Mouse (Mus musculus): ENCODE measurements at regions not wholly inside any gene's neighbourhood (a gene's known extent, or its start where the extent isn't known, plus 50 kb on each side); places are given as distances from the start of the nearest gene placed in this dataset.
"Not testable (repeated sequence)": the region's sequence is repeated elsewhere in the genome, so short reads cannot be mapped to it uniquely, and the experiment has no call there.

DNA sequence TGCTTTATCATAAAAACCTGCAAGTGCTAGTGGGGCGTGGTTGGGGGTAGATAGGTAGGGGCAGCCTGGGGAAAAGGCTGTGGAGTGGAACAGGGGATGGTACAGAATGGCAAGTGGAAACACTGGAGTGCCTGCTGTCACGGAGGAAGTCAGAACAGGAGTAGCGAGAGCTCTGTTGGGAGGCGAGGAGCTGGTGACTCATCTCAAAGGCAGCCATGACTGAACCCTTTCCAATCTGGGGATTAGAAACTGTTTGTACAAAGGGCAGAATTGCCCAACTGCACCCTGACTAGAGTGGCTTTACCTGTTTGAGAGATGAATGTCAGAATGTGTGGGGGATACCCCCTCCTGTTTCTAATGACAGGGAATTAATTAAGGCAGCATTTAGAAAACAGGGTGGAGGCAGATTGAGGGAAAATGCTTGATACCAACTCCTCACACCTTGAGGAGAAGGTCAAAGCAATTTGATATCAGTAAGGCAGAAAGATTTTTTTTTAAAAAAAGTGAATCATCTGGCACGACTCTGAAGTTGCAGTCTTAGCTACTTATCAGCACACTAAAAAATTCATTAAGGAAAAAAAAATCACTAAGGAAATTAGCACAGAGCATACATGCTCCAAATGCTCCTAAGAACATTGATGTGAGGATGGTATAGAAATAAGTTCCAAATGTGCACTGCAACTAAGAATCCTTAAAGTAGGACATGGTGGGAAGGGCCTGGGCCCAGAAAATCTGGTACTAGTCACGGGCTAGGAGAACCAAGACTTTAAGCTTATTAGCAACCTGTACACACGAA lies 54.7 kb upstream of the Usp25 start:
- no peaks in the 10 kb centered on the region for H3K4me1 ChIP-seq (replicated peaks; ENCODE audit: low read depth, low read length)
- H3K36me3 ChIP-seq (ENCODE audit: insufficient read depth, low read length): no peaks in the 10 kb centered on the region
- H3K9me3 ChIP-seq (ENCODE audit: low read length): no peaks in the 10 kb centered on the region
- no peaks in the 10 kb centered on the region for H3K27me3 ChIP-seq (ENCODE audit: insufficient read depth, low read length)
- no peak overlapping the region for H3K4me3 ChIP-seq (replicated peaks; ENCODE audit: low read length)
- TF ChIP-seq NANOG (IDR thresholded peaks at IDR 0.05; ENCODE audit: borderline replicate concordance, low read length) (no peak), POU5F1 (IDR thresholded peaks at IDR 0.05; ENCODE audit: borderline replicate concordance, low read length) (no peak), CTCF (conservative IDR thresholded peaks at IDR 0.05; ENCODE audit: low read length) (no peak)

DNA sequence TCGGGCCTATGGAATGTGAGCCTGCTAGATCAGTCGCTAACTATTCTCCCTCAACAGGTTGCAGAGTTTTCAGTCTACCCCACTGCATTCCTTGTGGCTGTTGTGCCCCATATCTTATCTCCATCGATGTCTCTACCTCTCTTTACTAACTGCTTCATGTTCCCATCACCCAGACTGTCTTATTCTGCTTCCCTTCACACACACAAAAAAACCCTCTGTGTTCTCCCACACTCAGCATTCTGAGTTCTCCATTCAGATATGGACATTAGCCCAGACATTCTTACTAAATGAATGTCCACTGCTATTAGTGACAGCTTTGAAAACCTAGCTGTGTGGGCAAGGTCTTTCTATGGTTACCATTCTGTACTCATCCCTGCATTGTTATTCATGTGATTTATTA lies 56.0 kb upstream of the Usp25 start:
- TF ChIP-seq CTCF (conservative IDR thresholded peaks at IDR 0.05; ENCODE audit: low read length) (no peak), POU5F1 (IDR thresholded peaks at IDR 0.05; ENCODE audit: borderline replicate concordance, low read length) (no peak), NANOG (IDR thresholded peaks at IDR 0.05; ENCODE audit: borderline replicate concordance, low read length) (no peak)
- no peak overlapping the region for H3K4me3 ChIP-seq (replicated peaks; ENCODE audit: low read length)
- H3K27me3 ChIP-seq (ENCODE audit: insufficient read depth, low read length): no peaks in the 10 kb centered on the region
- H3K36me3 ChIP-seq (ENCODE audit: insufficient read depth, low read length): no peaks in the 10 kb centered on the region
- no peaks in the 10 kb centered on the region for H3K9me3 ChIP-seq (ENCODE audit: low read length)
- no peaks in the 10 kb centered on the region for H3K4me1 ChIP-seq (replicated peaks; ENCODE audit: low read depth, low read length)

DNA sequence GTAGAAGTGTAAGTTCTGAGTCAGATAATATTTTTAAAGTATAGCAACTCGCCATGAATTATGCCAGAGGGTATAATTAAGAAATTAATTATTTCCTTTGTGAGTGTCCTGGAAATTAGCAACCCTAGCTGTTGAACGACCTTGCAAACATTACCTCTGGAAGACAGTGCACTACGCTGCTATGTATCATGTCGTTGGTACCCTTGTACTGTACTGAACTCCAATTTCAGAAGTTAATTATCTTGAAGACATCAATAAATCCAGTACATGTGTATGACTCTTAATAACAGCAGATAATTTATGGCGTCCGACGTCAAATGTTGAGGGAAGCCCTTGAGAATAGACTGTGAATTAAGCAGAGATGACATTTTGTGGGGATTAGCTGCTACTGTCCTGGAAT lies 56.4 kb upstream of the Usp25 start:
- Histone ChIP-seq H3K27me3 (ENCODE audit: insufficient read depth, low read length) (no peaks in the 10 kb centered on the region), H3K36me3 (ENCODE audit: insufficient read depth, low read length) (no peaks in the 10 kb centered on the region), H3K9me3 (ENCODE audit: low read length) (no peaks in the 10 kb centered on the region), H3K4me3 (replicated peaks; ENCODE audit: low read length) (no peak overlapping the region), H3K4me1 (replicated peaks; ENCODE audit: low read depth, low read length) (no peaks in the 10 kb centered on the region)
- TF ChIP-seq CTCF (conservative IDR thresholded peaks at IDR 0.05; ENCODE audit: low read length): no peak
- no peak for TF ChIP-seq NANOG (IDR thresholded peaks at IDR 0.05; ENCODE audit: borderline replicate concordance, low read length)
- no peak for TF ChIP-seq POU5F1 (IDR thresholded peaks at IDR 0.05; ENCODE audit: borderline replicate concordance, low read length)

DNA sequence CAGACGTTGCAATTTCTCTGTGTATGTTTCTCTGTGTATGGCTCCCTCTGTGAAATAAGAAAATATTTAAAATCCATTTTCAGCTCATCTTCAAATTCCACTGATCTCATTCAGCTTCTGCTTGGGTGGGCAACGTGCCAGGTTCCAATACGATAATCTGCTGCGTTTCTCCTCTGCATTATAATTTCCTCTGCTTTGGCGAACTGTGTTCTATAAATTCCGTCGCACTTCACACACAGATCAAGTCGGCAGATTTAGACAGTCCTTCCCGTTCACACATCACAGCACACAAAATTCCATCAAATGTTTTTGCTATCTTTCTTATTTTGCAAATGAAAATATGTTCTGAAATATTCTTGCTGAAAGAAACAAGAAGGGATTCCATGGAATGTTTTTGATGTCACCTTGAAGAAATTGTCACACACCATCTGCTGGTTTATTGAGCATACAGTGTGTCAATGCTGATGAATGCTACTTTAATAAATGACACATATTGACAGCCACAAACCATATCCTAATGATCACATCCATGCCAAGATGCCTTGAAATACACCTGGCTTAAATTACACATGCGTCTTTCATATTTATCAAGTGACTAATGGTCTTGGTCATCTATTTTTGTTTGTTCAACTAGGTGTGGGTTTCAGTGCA lies 62.5 kb upstream of the Usp25 start:
- Histone ChIP-seq H3K4me3 (replicated peaks; ENCODE audit: low read length) (no peak overlapping the region), H3K27me3 (ENCODE audit: insufficient read depth, low read length) (no peaks in the 10 kb centered on the region), H3K9me3 (ENCODE audit: low read length) (no peaks in the 10 kb centered on the region), H3K36me3 (ENCODE audit: insufficient read depth, low read length) (no peaks in the 10 kb centered on the region), H3K4me1 (replicated peaks; ENCODE audit: low read depth, low read length) (no peaks in the 10 kb centered on the region)
- no peak for TF ChIP-seq NANOG (IDR thresholded peaks at IDR 0.05; ENCODE audit: borderline replicate concordance, low read length)
- TF ChIP-seq CTCF (conservative IDR thresholded peaks at IDR 0.05; ENCODE audit: low read length): no peak
- no peak for TF ChIP-seq POU5F1 (IDR thresholded peaks at IDR 0.05; ENCODE audit: borderline replicate concordance, low read length)

DNA sequence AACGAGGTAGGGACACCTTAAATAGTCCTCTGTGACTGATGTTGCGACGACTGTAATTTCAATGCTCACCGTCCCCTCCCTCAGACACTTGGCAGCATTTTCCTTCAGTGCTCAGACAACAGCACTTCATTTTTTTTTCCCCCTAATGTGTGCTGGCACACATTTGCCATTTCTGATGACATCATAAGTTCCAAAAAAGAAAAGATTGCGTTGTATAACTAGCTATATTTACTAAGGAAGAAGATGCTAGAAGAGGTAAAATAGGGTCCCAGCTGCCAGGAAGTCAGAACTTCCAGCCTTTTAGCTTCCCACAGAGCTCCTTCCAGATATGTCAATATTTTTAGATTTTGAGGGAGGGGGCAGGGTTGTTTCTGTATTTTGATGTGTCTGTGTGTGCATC lies 66.5 kb upstream of the Usp25 start:
- Histone ChIP-seq H3K36me3 (ENCODE audit: insufficient read depth, low read length) (no peaks in the 10 kb centered on the region), H3K4me3 (replicated peaks; ENCODE audit: low read length) (no peak overlapping the region), H3K9me3 (ENCODE audit: low read length) (no peaks in the 10 kb centered on the region), H3K4me1 (replicated peaks; ENCODE audit: low read depth, low read length) (no peaks in the 10 kb centered on the region), H3K27me3 (ENCODE audit: insufficient read depth, low read length) (no peaks in the 10 kb centered on the region)
- TF ChIP-seq CTCF (conservative IDR thresholded peaks at IDR 0.05; ENCODE audit: low read length) (no peak), POU5F1 (IDR thresholded peaks at IDR 0.05; ENCODE audit: borderline replicate concordance, low read length) (no peak), NANOG (IDR thresholded peaks at IDR 0.05; ENCODE audit: borderline replicate concordance, low read length) (no peak)

DNA sequence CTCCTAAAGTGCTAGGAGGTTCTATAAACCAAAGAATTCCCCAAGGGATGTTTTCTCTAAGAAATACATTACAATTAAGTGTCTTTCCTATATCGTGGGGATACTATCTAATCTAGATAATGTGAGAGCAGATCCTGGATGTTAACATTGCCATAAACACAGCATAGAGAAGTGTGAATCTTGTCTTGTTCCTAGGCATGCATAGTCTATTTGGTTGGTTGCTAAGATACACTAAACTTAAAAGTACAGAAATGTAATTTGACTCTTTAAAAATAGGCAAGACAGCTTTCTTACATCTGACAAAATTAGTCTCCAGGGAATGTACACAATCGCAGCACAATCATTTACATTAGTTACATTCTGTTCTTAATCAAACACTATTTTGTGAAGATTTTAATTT lies 75.4 kb upstream of the Usp25 start:
- no peaks in the 10 kb centered on the region for H3K27me3 ChIP-seq (ENCODE audit: insufficient read depth, low read length)
- no peaks in the 10 kb centered on the region for H3K36me3 ChIP-seq (ENCODE audit: insufficient read depth, low read length)
- H3K9me3 ChIP-seq (ENCODE audit: low read length): no peaks in the 10 kb centered on the region
- no peak for TF ChIP-seq POU5F1 (IDR thresholded peaks at IDR 0.05; ENCODE audit: borderline replicate concordance, low read length)
- no peak for TF ChIP-seq CTCF (conservative IDR thresholded peaks at IDR 0.05; ENCODE audit: low read length)
- H3K4me3 ChIP-seq (replicated peaks; ENCODE audit: low read length): no peak overlapping the region
- H3K4me1 ChIP-seq (replicated peaks; ENCODE audit: low read depth, low read length): no peaks in the 10 kb centered on the region

DNA sequence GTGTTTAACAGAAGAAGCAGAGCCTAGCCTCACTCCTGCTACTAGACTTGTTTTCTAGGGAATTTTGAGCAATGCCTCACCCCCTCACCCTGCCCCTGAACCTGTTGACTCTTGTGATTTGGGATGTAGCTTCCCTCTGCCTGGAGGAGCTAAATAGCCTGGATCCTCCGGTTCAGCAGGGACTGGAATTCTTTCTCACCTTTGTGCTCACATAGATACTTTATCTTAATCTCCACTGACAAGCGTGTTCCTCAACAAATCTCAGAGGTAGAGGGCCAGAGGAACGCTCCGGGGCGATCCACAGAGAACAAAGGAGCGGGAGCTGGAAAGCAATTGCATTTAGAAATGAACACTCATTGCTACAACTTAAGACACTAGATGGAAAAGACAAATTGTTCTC lies 85.6 kb upstream of the Usp25 start:
- Histone ChIP-seq H3K27me3 (ENCODE audit: insufficient read depth, low read length) (no peaks in the 10 kb centered on the region), H3K36me3 (ENCODE audit: insufficient read depth, low read length) (no peaks in the 10 kb centered on the region), H3K4me1 (replicated peaks; ENCODE audit: low read depth, low read length) (no peaks in the 10 kb centered on the region), H3K4me3 (replicated peaks; ENCODE audit: low read length) (no peak overlapping the region), H3K9me3 (ENCODE audit: low read length) (no peaks in the 10 kb centered on the region)
- TF ChIP-seq CTCF (conservative IDR thresholded peaks at IDR 0.05; ENCODE audit: low read length): no peak
- no peak for TF ChIP-seq NANOG (IDR thresholded peaks at IDR 0.05; ENCODE audit: borderline replicate concordance, low read length)
- TF ChIP-seq POU5F1 (IDR thresholded peaks at IDR 0.05; ENCODE audit: borderline replicate concordance, low read length): no peak

DNA sequence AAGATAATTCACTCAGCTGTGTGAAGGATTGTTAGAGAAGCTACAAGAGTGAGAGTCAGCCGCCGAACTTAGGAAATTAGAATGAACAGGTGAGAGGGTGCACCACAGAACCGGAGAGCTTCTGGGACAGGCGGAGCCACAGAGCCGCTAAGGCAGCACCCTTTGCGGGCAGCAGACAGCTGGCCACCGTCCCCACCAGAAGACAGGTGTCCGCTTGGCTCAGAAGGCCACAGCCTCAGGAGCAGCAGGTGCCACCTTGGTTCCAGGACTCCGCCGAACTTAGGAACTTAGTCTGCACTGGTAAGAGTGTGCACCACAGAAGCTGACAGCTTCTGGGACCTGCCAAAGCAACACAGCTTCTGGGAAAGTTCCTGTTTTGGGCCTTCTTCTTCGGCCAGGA lies 93.4 kb upstream of the Usp25 start:
- not testable (repeated sequence) for H3K36me3 ChIP-seq (ENCODE audit: insufficient read depth, low read length); H3K4me1 ChIP-seq (replicated peaks; ENCODE audit: low read depth, low read length); H3K4me3 ChIP-seq (replicated peaks; ENCODE audit: low read length); H3K27me3 ChIP-seq (ENCODE audit: insufficient read depth, low read length)
- peaks cover 45% of the 10 kb centered on the region for H3K9me3 ChIP-seq (ENCODE audit: low read length)

DNA sequence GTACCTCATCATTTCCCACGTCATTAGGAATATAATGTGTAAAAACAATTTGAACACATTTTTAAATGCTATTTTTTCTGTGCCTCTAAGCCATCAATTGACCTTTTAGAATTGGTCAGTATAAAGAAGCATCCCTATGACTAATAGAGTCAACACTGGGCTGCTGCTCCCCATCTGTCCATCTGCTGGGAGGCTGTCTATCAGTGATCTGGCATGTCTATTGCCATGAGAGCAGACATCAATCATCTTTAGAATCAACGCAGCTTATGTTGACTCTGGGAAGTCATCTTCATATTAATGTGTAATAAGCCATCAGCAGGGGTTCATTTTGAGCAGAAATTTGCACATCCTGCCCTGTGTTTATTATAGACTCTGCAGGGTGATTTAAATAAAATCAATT lies 94.9 kb upstream of the Usp25 start:
- no peaks in the 10 kb centered on the region for H3K36me3 ChIP-seq (ENCODE audit: insufficient read depth, low read length)
- no peaks in the 10 kb centered on the region for H3K27me3 ChIP-seq (ENCODE audit: insufficient read depth, low read length)
- H3K4me1 ChIP-seq (replicated peaks; ENCODE audit: low read depth, low read length): no peaks in the 10 kb centered on the region
- H3K4me3 ChIP-seq (replicated peaks; ENCODE audit: low read length): no peak overlapping the region
- no peak for TF ChIP-seq POU5F1 (IDR thresholded peaks at IDR 0.05; ENCODE audit: borderline replicate concordance, low read length)
- no peak for TF ChIP-seq NANOG (IDR thresholded peaks at IDR 0.05; ENCODE audit: borderline replicate concordance, low read length)
- TF ChIP-seq CTCF (conservative IDR thresholded peaks at IDR 0.05; ENCODE audit: low read length): no peak
- H3K9me3 ChIP-seq (ENCODE audit: low read length): peaks cover 60% of the 10 kb centered on the region

Data from E14TG2a.4 (cell line).